Mouse (Mus musculus) embryonic facial prominence, embryonic 12.5 days (tissue): ENCODE measurements at regions not wholly inside any gene's neighbourhood (a gene's known extent, or its start where the extent isn't known, plus 50 kb on each side); places are given as distances from the start of the nearest gene placed in this dataset.

Experiments used
- ATAC-seq: fragments of 200-750 bp; cut with Nextera tagmentation; 2 replicates; pipeline ENCODE4 v1.8.0; 2017; ENCODE audit not compliant: insufficient number of reproducible peaks, insufficient read depth, low FRiP score, low TSS enrichment
- H3K27ac ChIP-seq: fragments of 300-500 bp; sonication (generic); 2 replicates; pipeline ENCODE4 v1.5.1; 2016; ENCODE audit warnings: mild to moderate bottlenecking
- H3K27me3 ChIP-seq: fragments of 300-500 bp; sonication (generic); 2 replicates; pipeline ENCODE4 v1.6.1; 2016; ENCODE audit warnings: mild to moderate bottlenecking, moderate library complexity
- H3K36me3 ChIP-seq: fragments of 300-500 bp; sonication (generic); 2 replicates; pipeline ENCODE4 v1.6.1; 2016; ENCODE audit warnings: mild to moderate bottlenecking
- H3K4me1 ChIP-seq: fragments of 300-500 bp; sonication (generic); 2 replicates; pipeline ENCODE4 v1.6.1; 2016
- H3K4me2 ChIP-seq: fragments of 300-500 bp; sonication (generic); replicated peaks from 2 replicates; pipeline ENCODE4 v1.6.1; 2016; ENCODE audit warnings: mild to moderate bottlenecking, moderate library complexity
- H3K4me3 ChIP-seq: fragments of 300-500 bp; sonication (generic); 2 replicates; pipeline ENCODE4 v1.5.1; 2016; ENCODE audit warnings: mild to moderate bottlenecking
- H3K9ac ChIP-seq: fragments of 300-500 bp; sonication (generic); 2 replicates; pipeline ENCODE4 v1.6.1; 2016; ENCODE audit warnings: mild to moderate bottlenecking, moderate library complexity
- H3K9me3 ChIP-seq: fragments of 300-500 bp; sonication (generic); 2 replicates; pipeline ENCODE4 v1.6.1; 2016; ENCODE audit warnings: mild to moderate bottlenecking, moderate library complexity
- WGBS: fragments of 180-500 bp; shearing (Covaris S2); methylation state at CpG from one replicate; pipeline ENCODE4 v1.1.7; 2016; 5-methylcytosine and 5-hydroxymethylcytosine counted together

- Histone ChIP-seq H3K36me3 (no peaks in the 10 kb centered on the region), H3K4me1 (peaks cover 4% of the 10 kb centered on the region; the same call in 1 of the 2 replicates), H3K9me3 (no peaks in the 10 kb centered on the region), H3K27ac (no peak overlapping the region), H3K4me3 (no peak overlapping the region), H3K27me3 (no peaks in the 10 kb centered on the region), H3K4me2 (no peak overlapping the region), H3K9ac (no peak overlapping the region)
- 0 out of 2 replicates have a peak, but pooled peaks have one; percentile 41 for ATAC-seq
- WGBS = 80% methylated on average over 8 of the region's 8 CpGs
Measured at GRCm38 (mm10) chr16:85269681-85270080, 96.1 kb upstream of the App start.

GRCm38 (mm10) chr16:85259838-85260237 lies 86.3 kb upstream of the App start:
- Histone ChIP-seq H3K27me3 (no peaks in the 10 kb centered on the region), H3K4me1 (no peaks in the 10 kb centered on the region), H3K9me3 (no peaks in the 10 kb centered on the region), H3K36me3 (no peaks in the 10 kb centered on the region), H3K4me3 (no peak overlapping the region), H3K4me2 (no peak overlapping the region), H3K27ac (no peak overlapping the region), H3K9ac (no peak overlapping the region)
- ATAC-seq = no peak
- 35% methylated on average over 4 of the region's 4 CpGs for WGBS

GRCm38 (mm10) chr16:85247301-85247700 lies 73.7 kb upstream of the App start:
- WGBS = 68% methylated on average over 1 of the region's 1 CpGs
- H3K27me3 ChIP-seq = no peaks in the 10 kb centered on the region
- H3K9ac ChIP-seq = no peak overlapping the region
- H3K4me2 ChIP-seq = no peak overlapping the region
- H3K4me3 ChIP-seq = no peak overlapping the region
- H3K36me3 ChIP-seq = no peaks in the 10 kb centered on the region
- H3K4me1 ChIP-seq = no peaks in the 10 kb centered on the region
- no peak overlapping the region for H3K27ac ChIP-seq
- no peaks in the 10 kb centered on the region for H3K9me3 ChIP-seq
- ATAC-seq = no peak

GRCm38 (mm10) chr16:85233037-85233436 lies 59.5 kb upstream of the App start:
- Histone ChIP-seq H3K4me2 (no peak overlapping the region), H3K9ac (no peak overlapping the region), H3K36me3 (no peaks in the 10 kb centered on the region), H3K9me3 (no peaks in the 10 kb centered on the region), H3K27me3 (no peaks in the 10 kb centered on the region), H3K4me1 (0 out of 2 replicates have a peak, but pooled peaks cover 6% of the 10 kb centered on the region), H3K4me3 (no peak overlapping the region), H3K27ac (no peak overlapping the region)
- 97% methylated on average over 1 of the region's 1 CpGs for WGBS
- ATAC-seq = no peak

GRCm38 (mm10) chr16:85231908-85232467 lies 58.4 kb upstream of the App start:
- H3K36me3 ChIP-seq = no peaks in the 10 kb centered on the region
- no peaks in the 10 kb centered on the region for H3K27me3 ChIP-seq
- H3K9me3 ChIP-seq = no peaks in the 10 kb centered on the region
- 29% methylated on average over 6 of the region's 6 CpGs for WGBS
- 0 out of 2 replicates have a peak, but pooled peaks cover 6% of the 10 kb centered on the region for H3K4me1 ChIP-seq
- no peak overlapping the region for H3K4me2 ChIP-seq
- no peak overlapping the region for H3K9ac ChIP-seq
- H3K4me3 ChIP-seq = no peak overlapping the region
- H3K27ac ChIP-seq = 0 out of 2 replicates have a peak overlapping the region, but pooled peaks have one; percentile 17
- no peak for ATAC-seq

- WGBS = 23% methylated on average over 2 of the region's 2 CpGs
- no peak overlapping the region for H3K27ac ChIP-seq
- H3K4me1 ChIP-seq = 0 out of 2 replicates have a peak, but pooled peaks cover 6% of the 10 kb centered on the region
- H3K9ac ChIP-seq = no peak overlapping the region
- no peak overlapping the region for H3K4me3 ChIP-seq
- H3K9me3 ChIP-seq = no peaks in the 10 kb centered on the region
- ATAC-seq = no peak
- no peaks in the 10 kb centered on the region for H3K27me3 ChIP-seq
- no peaks in the 10 kb centered on the region for H3K36me3 ChIP-seq
- H3K4me2 ChIP-seq = no peak overlapping the region
Measured at GRCm38 (mm10) chr16:85231330-85231729, 57.8 kb upstream of the App start.

- no peaks in the 10 kb centered on the region for H3K9me3 ChIP-seq
- no peak overlapping the region for H3K4me2 ChIP-seq
- H3K4me1 ChIP-seq = no peaks in the 10 kb centered on the region
- no peak for ATAC-seq
- no peak overlapping the region for H3K9ac ChIP-seq
- WGBS = 77% methylated on average over 2 of the region's 2 CpGs
- no peak overlapping the region for H3K4me3 ChIP-seq
- H3K36me3 ChIP-seq = no peaks in the 10 kb centered on the region
- H3K27ac ChIP-seq = no peak overlapping the region
- no peaks in the 10 kb centered on the region for H3K27me3 ChIP-seq
Measured at GRCm38 (mm10) chr16:85224325-85224724, 50.8 kb upstream of the App start.
